Mouse (Mus musculus) forebrain, postnatal 0 days (tissue): ENCODE results near the gene Mrpl46. TPM values are rescaled to one million over a fixed set of nuclear protein-coding genes. Genes with fewer than 3 reads are reported as not detected.

Source experiments
- ATAC-seq: fragments of 200-750 bp; cut with Nextera tagmentation; 2 replicates; pipeline ENCODE4 v1.8.0; 2017; ENCODE audit warnings: mild to moderate bottlenecking, moderate library complexity
- DNase-seq: peaks from one replicate; pipeline ENCODE4 v3.0.0-alpha.2; 2015
- H3K27ac ChIP-seq: fragments of 300-500 bp; sonication (generic); 2 replicates; pipeline ENCODE4 v1.5.1; 2014; ENCODE audit warnings: low read depth, mild to moderate bottlenecking, antibody characterized with exemption, low read length, moderate library complexity, mixed read lengths
- H3K27me3 ChIP-seq: fragments of 300-500 bp; sonication (generic); 2 replicates; pipeline ENCODE4 v1.6.1; 2014; ENCODE audit warnings: mild to moderate bottlenecking, low read length, mixed read lengths; ENCODE audit not compliant: insufficient read depth
- H3K36me3 ChIP-seq: fragments of 300-500 bp; sonication (generic); 2 replicates; pipeline ENCODE4 v1.6.1; 2014; ENCODE audit warnings: mild to moderate bottlenecking, moderate library complexity; ENCODE audit not compliant: insufficient read depth
- H3K4me1 ChIP-seq: fragments of 300-500 bp; sonication (generic); 2 replicates; pipeline ENCODE4 v1.6.1; 2014; ENCODE audit warnings: antibody characterized with exemption; ENCODE audit not compliant: insufficient read depth
- H3K4me2 ChIP-seq: fragments of 300-500 bp; sonication (generic); 2 replicates; pipeline ENCODE4 v1.6.1; 2014; ENCODE audit warnings: low read depth, mild to moderate bottlenecking, moderate library complexity
- H3K4me3 ChIP-seq: fragments of 300-500 bp; sonication (generic); 2 replicates; pipeline ENCODE4 v1.5.1; 2014; ENCODE audit warnings: low read depth, low read length, mixed read lengths
- H3K9ac ChIP-seq: fragments of 300-500 bp; sonication (generic); 2 replicates; pipeline ENCODE4 v1.6.1; 2014; ENCODE audit warnings: mild to moderate bottlenecking
- H3K9me3 ChIP-seq: fragments of 300-500 bp; sonication (generic); 2 replicates; pipeline ENCODE4 v1.6.1; 2016; ENCODE audit warnings: low read length
- CTCF ChIP-seq: sonication (generic); IDR thresholded peaks from 2 replicates; pipeline ENCODE4 v1.5.1; 2016; ENCODE audit warnings: antibody characterized with exemption, control low read depth, low read depth
- WGBS: fragments of 180-500 bp; shearing (Covaris S2); extraction: QIAGEN DNeasy Blood & Tissue Kit; methylation state at CpG from one replicate; pipeline ENCODE4 v1.1.7; 2014; 5-methylcytosine and 5-hydroxymethylcytosine counted together
- polyA plus RNA-seq: library from polyadenylated mRNA; unstranded; fragments of >200 nt; fragmentation: Nextera tagmentation; extraction: Ambion mirVana; gene quantifications from 2 replicates; pipeline ENCODE4 v1.2.1, GENCODE M21; 2015
- total RNA-seq: library from RNA; depleted of rRNA; stranded (reverse); fragments of >200 nt; gene quantifications from 2 replicates; pipeline ENCODE4 v1.2.3, GENCODE M21; 2014

The Mrpl46 gene
- total and polyA plus RNA-seq, 2 experiments from 2014 or later: 33.2 to 63.9 TPM

GRCm38 (mm10) chr7:78769075-78769652 is 14.2 kb downstream of the Mrpl46 start:
- Histone ChIP-seq H3K36me3 (no peaks in the 10 kb centered on the region; the same call in 1 of the 2 replicates), H3K27ac (no peak overlapping the region), H3K27me3 (no peaks in the 10 kb centered on the region), H3K4me2 (no peak overlapping the region), H3K9ac (no peak overlapping the region), H3K4me3 (no peak overlapping the region), H3K9me3 (no peaks in the 10 kb centered on the region), H3K4me1 (peaks cover 4% of the 10 kb centered on the region; the same call in 1 of the 2 replicates)
- TF ChIP-seq CTCF: no peak
- no peak for DNase-seq
- no peak for ATAC-seq
- WGBS: 73% methylated on average over 7 of the region's 7 CpGs

- ATAC-seq: peak; percentile 30
Observed at GRCm38 (mm10) chr7:78767929-78768531, 15.3 kb downstream of the Mrpl46 start.

GRCm38 (mm10) chr7:78766019-78766683 is 17.2 kb downstream of the Mrpl46 start:
- Histone ChIP-seq H3K4me3 (no peak overlapping the region; the same call in 1 of the 2 replicates), H3K27ac (no peak overlapping the region), H3K4me1 (peaks cover 4% of the 10 kb centered on the region; the same call in 1 of the 2 replicates), H3K9me3 (no peaks in the 10 kb centered on the region), H3K9ac (no peak overlapping the region), H3K4me2 (peak overlapping the region; percentile 27), H3K36me3 (no peaks in the 10 kb centered on the region), H3K27me3 (no peaks in the 10 kb centered on the region)
- WGBS: 20% methylated on average over 18 of the region's 18 CpGs
- DNase-seq (peak; percentile 94), ATAC-seq (peak; percentile 88)
- TF ChIP-seq CTCF: peak; percentile 99

More at GRCm38 (mm10) chr7:78767929-78768531, 15.3 kb downstream of the Mrpl46 start:
- Histone ChIP-seq H3K36me3 (no peaks in the 10 kb centered on the region; the same call in 1 of the 2 replicates), H3K4me2 (no peak overlapping the region), H3K9me3 (no peaks in the 10 kb centered on the region), H3K9ac (no peak overlapping the region), H3K4me1 (peaks cover 4% of the 10 kb centered on the region; the same call in 1 of the 2 replicates), H3K27ac (no peak overlapping the region), H3K27me3 (no peaks in the 10 kb centered on the region), H3K4me3 (no peak overlapping the region)
- no peak for TF ChIP-seq CTCF
- 75% methylated on average over 12 of the region's 12 CpGs for WGBS
- no peak for DNase-seq

- WGBS: 49% methylated on average over 5 of the region's 5 CpGs
- Histone ChIP-seq H3K4me1 (peaks cover 4% of the 10 kb centered on the region; the same call in 1 of the 2 replicates), H3K4me2 (no peak overlapping the region), H3K9ac (no peak overlapping the region), H3K27me3 (no peaks in the 10 kb centered on the region), H3K4me3 (no peak overlapping the region), H3K9me3 (no peaks in the 10 kb centered on the region), H3K27ac (no peak overlapping the region), H3K36me3 (no peaks in the 10 kb centered on the region)
- ATAC-seq (no peak), DNase-seq (no peak)
- TF ChIP-seq CTCF: no peak
Observed at GRCm38 (mm10) chr7:78765215-78765631, 18.1 kb downstream of the Mrpl46 start.

- 90% methylated on average over 3 of the region's 3 CpGs for WGBS
- DNase-seq: no peak
- no peak overlapping the region for H3K27ac ChIP-seq
- no peaks in the 10 kb centered on the region for H3K36me3 ChIP-seq
- H3K4me2 ChIP-seq: no peak overlapping the region
- peaks cover 4% of the 10 kb centered on the region; the same call in 1 of the 2 replicates for H3K4me1 ChIP-seq
- TF ChIP-seq CTCF: no peak
- no peak overlapping the region for H3K4me3 ChIP-seq
- no peaks in the 10 kb centered on the region for H3K9me3 ChIP-seq
- no peak overlapping the region for H3K9ac ChIP-seq
- no peaks in the 10 kb centered on the region for H3K27me3 ChIP-seq
- ATAC-seq: no peak
Observed at GRCm38 (mm10) chr7:78763801-78764200, 19.5 kb downstream of the Mrpl46 start.

GRCm38 (mm10) chr7:78754458-78755000 is 28.8 kb downstream of the Mrpl46 start:
- Histone ChIP-seq H3K27me3 (no peaks in the 10 kb centered on the region), H3K36me3 (no peaks in the 10 kb centered on the region), H3K9ac (no peak overlapping the region), H3K27ac (peak overlapping the region; percentile 71), H3K4me1 (0 out of 2 replicates have a peak, but pooled peaks cover 5% of the 10 kb centered on the region), H3K4me2 (no peak overlapping the region), H3K9me3 (no peaks in the 10 kb centered on the region), H3K4me3 (no peak overlapping the region)
- WGBS: 22% methylated on average over 8 of the region's 8 CpGs
- TF ChIP-seq CTCF: no peak
- peak; percentile 67 for ATAC-seq
- DNase-seq: peak; percentile 72
